Mouse (Mus musculus) ES-Bruce4 (cell line): Measurements from ENCODE around the gene Stn1.

Source experiments
- CTCF ChIP-seq: IDR thresholded peaks from one replicate; pipeline ENCODE4 v1.8.1; 2011; ENCODE audit warnings: low read depth, low read length
- EP300 ChIP-seq: IDR thresholded peaks from 2 replicates; pipeline ENCODE4 v1.6.1; 2011; ENCODE audit warnings: low read depth, low read length; ENCODE audit not compliant: insufficient read depth
- POLR2A ChIP-seq: IDR thresholded peaks from one replicate; pipeline ENCODE4 v1.8.1; 2011; ENCODE audit warnings: low read length; ENCODE audit not compliant: insufficient read depth

- TF ChIP-seq CTCF (no peak), EP300 (no peak), POLR2A (no peak)
Measured at GRCm38 (mm10) chr19:47573718-47574117, 36.4 kb upstream of the Stn1 start.
